Mouse (Mus musculus): ENCODE measurements around the gene Mthfs. TPM values are rescaled to one million over a fixed set of nuclear protein-coding genes. Genes with fewer than 3 reads are reported as not detected.
"Not testable (repeated sequence)": the region's sequence is repeated elsewhere in the genome, so short reads cannot be mapped to it uniquely, and the experiment has no call there.

The Mthfs gene
- polyA plus RNA-seq (2012; rRNA removed), result 9.2 and 10.8 TPM in 2 replicates

GRCm38 (mm10) chr9:89210353-89211064 is at the start of gene Mthfs:
Gene Mthfs (plus strand): TSS chr9:89210676.
- not testable (repeated sequence) for DNase-seq (ENCODE audit: low read depth)

GRCm38 (mm10) chr9:89172539-89172938 is 37.9 kb upstream of the Mthfs start:
- DNase-seq (ENCODE audit: low read depth), result not testable (repeated sequence)

GRCm38 (mm10) chr9:89178833-89179232 is 31.6 kb upstream of the Mthfs start:
- not testable (repeated sequence) for DNase-seq (ENCODE audit: low read depth)

GRCm38 (mm10) chr9:89179469-89179868 is 31.0 kb upstream of the Mthfs start:
- not testable (repeated sequence) for DNase-seq (ENCODE audit: low read depth)

GRCm38 (mm10) chr9:89187006-89187405 is 23.5 kb upstream of the Mthfs start:
- DNase-seq (ENCODE audit: low read depth), result not testable (repeated sequence)

- DNase-seq (ENCODE audit: low read depth), result not testable (repeated sequence)
These were observed 15.0 kb upstream of the Mthfs start for GRCm38 (mm10) chr9:89195483-89195882.

- not testable (repeated sequence) for DNase-seq (ENCODE audit: low read depth)
These were observed 13.0 kb upstream of the Mthfs start for GRCm38 (mm10) chr9:89197509-89197908.

GRCm38 (mm10) chr9:89198349-89198748 is 12.1 kb upstream of the Mthfs start:
- not testable (repeated sequence) for DNase-seq (ENCODE audit: low read depth)

GRCm38 (mm10) chr9:89198969-89199416 is 11.5 kb upstream of the Mthfs start, which contains the start of the genes Bcl2a1b and Gm29094:
Gene Bcl2a1b (plus strand): TSS chr9:89199209.
Gene Gm29094 (plus strand): TSS chr9:89199379.
- not testable (repeated sequence) for DNase-seq (ENCODE audit: low read depth)

GRCm38 (mm10) chr9:89202256-89202655 is 8.2 kb upstream of the Mthfs start:
- DNase-seq (ENCODE audit: low read depth), result not testable (repeated sequence)

- not testable (repeated sequence) for DNase-seq (ENCODE audit: low read depth)
These were observed 1.5 kb upstream of the Mthfs start for GRCm38 (mm10) chr9:89208939-89209338.

- DNase-seq (ENCODE audit: low read depth), result not testable (repeated sequence)
These were observed 786 bp downstream of the Mthfs start for GRCm38 (mm10) chr9:89211065-89211858.

- not testable (repeated sequence) for DNase-seq (ENCODE audit: low read depth)
These were observed 2.0 kb downstream of the Mthfs start for GRCm38 (mm10) chr9:89212428-89212827.

- DNase-seq (ENCODE audit: low read depth), result not testable (repeated sequence)
These were observed 7.7 kb downstream of the Mthfs start for GRCm38 (mm10) chr9:89218174-89218573.

- not testable (repeated sequence) for DNase-seq (ENCODE audit: low read depth)
These were observed 9.2 kb downstream of the Mthfs start for GRCm38 (mm10) chr9:89219668-89220067.

- DNase-seq (ENCODE audit: low read depth), result not testable (repeated sequence)
These were observed 10.3 kb downstream of the Mthfs start for GRCm38 (mm10) chr9:89220704-89221287.

- DNase-seq (ENCODE audit: low read depth), result no peak
These were observed 15.6 kb downstream of the Mthfs start for GRCm38 (mm10) chr9:89226071-89226470.

GRCm38 (mm10) chr9:89228122-89228521 is 17.6 kb downstream of the Mthfs start:
- no peak for DNase-seq (ENCODE audit: low read depth)

GRCm38 (mm10) chr9:89230897-89231497 is 20.5 kb downstream of the Mthfs start:
- DNase-seq (ENCODE audit: low read depth), result not testable (repeated sequence)

GRCm38 (mm10) chr9:89237131-89237530 is 26.7 kb downstream of the Mthfs start:
- DNase-seq (ENCODE audit: low read depth), result not testable (repeated sequence)

GRCm38 (mm10) chr9:89238976-89239505 is 28.6 kb downstream of the Mthfs start:
- not testable (repeated sequence) for DNase-seq (ENCODE audit: low read depth)

All from gonadal fat pad, adult 2 months (tissue).